Mouse (Mus musculus): ENCODE data around the gene Synrg.
A peak's percentile ranks its signal among the peaks of the same experiment; 100 is the strongest.

Synrg gene

GRCm38 (mm10) chr11:84073816-84074764 is 109.9 kb downstream of the Synrg start:
- DNase-seq (ENCODE audit: low read depth, low spot score) = no peak

GRCm38 (mm10) chr11:84077008-84077407 is 112.8 kb downstream of the Synrg start:
- no peak for DNase-seq (ENCODE audit: low read depth, low spot score)

GRCm38 (mm10) chr11:84078601-84079000 is 114.4 kb downstream of the Synrg start:
- DNase-seq (ENCODE audit: low read depth, low spot score) = no peak

- no peak for DNase-seq (ENCODE audit: low read depth, low spot score)
These were observed 115.1 kb downstream of the Synrg start for GRCm38 (mm10) chr11:84079361-84079760.

GRCm38 (mm10) chr11:84079887-84080286 is 115.7 kb downstream of the Synrg start:
- no peak for DNase-seq (ENCODE audit: low read depth, low spot score)

GRCm38 (mm10) chr11:84080327-84080726 is 116.1 kb downstream of the Synrg start:
- peak; percentile 49 for DNase-seq (ENCODE audit: low read depth, low spot score)

- DNase-seq (ENCODE audit: low read depth, low spot score) = peak; percentile 81
These were observed 117.7 kb downstream of the Synrg start for GRCm38 (mm10) chr11:84081901-84082300.

GRCm38 (mm10) chr11:84090572-84090971 is 126.3 kb downstream of the Synrg start:
- no peak for DNase-seq (ENCODE audit: low read depth, low spot score)
